Mouse (Mus musculus): ENCODE measurements at regions not wholly inside any gene's neighbourhood (a gene's known extent, or its start where the extent isn't known, plus 50 kb on each side); places are given as distances from the start of the nearest gene placed in this dataset.

GRCm38 (mm10) chr19:32939692-32940091 is 182.4 kb downstream of the Pten start:
- no peak for TF ChIP-seq CTCF (IDR thresholded peaks at IDR 0.05; ENCODE audit: low read depth)
- no peak for TF ChIP-seq EP300 (IDR thresholded peaks at IDR 0.05; ENCODE audit: low read depth)
